In the genomic region with DNA sequence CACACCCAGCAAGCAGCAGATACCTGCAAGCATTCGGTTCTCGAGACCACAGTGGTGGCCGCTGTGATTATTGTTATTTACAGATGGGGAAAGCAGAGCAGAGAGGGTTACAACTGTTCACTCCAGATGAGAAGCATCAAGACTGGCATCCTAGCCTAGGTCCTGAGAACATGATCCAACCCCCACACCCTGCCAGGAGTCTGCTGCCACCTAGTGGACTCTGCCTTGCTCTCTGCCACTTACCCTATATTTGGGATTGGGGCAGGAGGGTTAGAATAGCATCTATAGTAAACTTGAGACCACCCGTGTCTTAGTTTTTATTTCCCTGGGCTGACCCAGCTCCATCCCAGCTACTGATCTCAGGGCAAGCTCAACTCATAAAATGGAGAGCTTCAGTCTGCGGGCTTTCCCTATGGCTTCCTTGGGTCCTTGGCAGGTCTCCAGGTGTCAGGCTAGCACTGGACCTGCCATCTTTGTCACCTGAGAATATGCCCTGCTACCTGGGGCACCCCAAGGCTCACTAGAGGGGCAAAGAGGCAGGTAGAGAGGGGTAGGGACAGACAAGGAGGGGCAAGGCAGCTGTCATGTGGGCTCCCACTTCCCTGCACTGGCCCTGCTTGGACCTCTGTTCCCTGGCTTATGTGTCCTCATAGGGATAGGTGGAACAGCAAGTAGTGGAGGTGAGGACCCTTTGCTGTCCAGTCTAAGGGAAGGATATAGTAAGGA, we compare ENCODE assay signal across 10 mouse cellular contexts. TPM values are rescaled to one million over a fixed set of nuclear protein-coding genes. Genes with fewer than 3 reads are reported as not detected.
DNase-seq lines count a peak whose midpoint lies in the region; ATAC-seq and TF ChIP-seq lines count a peak whose summit lies in the region.
"Had no signal": no experiment of that assay in that cellular context is flagged by ENCODE, and none has a peak within 500 bp of the region (broad histone marks: within the 10 kb centered on the region; RNA-seq: fewer than 3 reads in every experiment).

No protein-coding gene starts in this region.

- DNase-seq in left cerebral cortex, adult 18-20 months (ENCODE audit: low spot score in 2 of 2) = peak; percentile 48 to 75
- DNase-seq in left cerebral cortex, adult 8-10 months (ENCODE audit: low spot score in 2 of 2) = no peak
- DNase-seq in G1E (ENCODE audit: low spot score) = peak; percentile 20
- DNase-seq in limb, embryonic 11.5 days (ENCODE audit: low spot score) = peak; percentile 77
- DNase-seq in right cerebral cortex, postnatal 14 days = peak; percentile 57

- no peaks in the 10 kb centered on the region for H3K9me3 ChIP-seq in G1E (replicated peaks)
- H3K9me3 ChIP-seq in limb, embryonic 11.5 days (ENCODE audit: control insufficient read depth, low read length) = no peaks in the 10 kb centered on the region
- H3K9me3 ChIP-seq: heart, embryonic 15.5 days had no signal

- no peak for ATAC-seq in G1E (ENCODE audit: extremely low read depth, insufficient number of reproducible peaks, low FRiP score, poor library complexity, severe bottlenecking)
- ATAC-seq in limb, embryonic 11.5 days (ENCODE audit: insufficient number of reproducible peaks, low FRiP score, low TSS enrichment, low read depth) = no peak
- ATAC-seq in activated CD4-positive, CD25-positive, alpha-beta regulatory T cell, adult 4 months = no peak

- no peak overlapping the region for H3K9ac ChIP-seq in limb, embryonic 11.5 days (ENCODE audit: low read length)
- H3K9ac ChIP-seq: heart, embryonic 15.5 days had no signal

- peaks cover 45% of the 10 kb centered on the region for H3K27me3 ChIP-seq in G1E (ENCODE audit: insufficient read depth, low read length)
- peaks cover 6% of the 10 kb centered on the region; the same call in 1 of the 2 replicates for H3K27me3 ChIP-seq in limb, embryonic 11.5 days (ENCODE audit: control insufficient read depth, insufficient read depth, low read length)

- no peak overlapping the region for H3K27ac ChIP-seq in bone marrow, adult 2 months (ENCODE audit: control insufficient read depth, insufficient read depth, low read depth, low read length, poor library complexity)
- no peak overlapping the region for H3K27ac ChIP-seq in embryonic fibroblast, embryonic 13.5 days (ENCODE audit: insufficient read depth, low read length)
- H3K27ac ChIP-seq in limb, embryonic 11.5 days (replicated peaks; ENCODE audit: low read depth, low read length) = no peak overlapping the region
- H3K27ac ChIP-seq: heart, embryonic 15.5 days had no signal

- no peak for TF ChIP-seq POLR2A in bone marrow, adult 2 months (IDR thresholded peaks at IDR 0.05; ENCODE audit: borderline replicate concordance, control insufficient read depth, low read depth, low read length)
- TF ChIP-seq POLR2A in embryonic fibroblast, embryonic 13.5 days (IDR thresholded peaks at IDR 0.05; ENCODE audit: low read depth, low read length) = no peak

- H3K4me2 ChIP-seq in limb, embryonic 11.5 days (ENCODE audit: low read depth, severe bottlenecking) = no peak overlapping the region
- H3K4me2 ChIP-seq: heart, embryonic 15.5 days had no signal

- peaks cover 5% of the 10 kb centered on the region; the same call in 1 of the 2 replicates for H3K4me1 ChIP-seq in G1E (ENCODE audit: insufficient read depth, low read depth, low read length)
- H3K4me1 ChIP-seq in bone marrow, adult 2 months (ENCODE audit: control insufficient read depth, insufficient read depth, low read length) = no peaks in the 10 kb centered on the region
- H3K4me1 ChIP-seq in embryonic fibroblast, embryonic 13.5 days (ENCODE audit: control insufficient read depth, insufficient read depth, low read length) = no peaks in the 10 kb centered on the region
- no peaks in the 10 kb centered on the region for H3K4me1 ChIP-seq in limb, embryonic 11.5 days (ENCODE audit: control insufficient read depth, insufficient read depth, low read length)

- 54% methylated on average over 5 of the region's 5 CpGs for WGBS in bone marrow, adult 2 months
- WGBS in limb, embryonic 11.5 days = 48% methylated on average over 5 of the region's 5 CpGs

- no peaks in the 10 kb centered on the region for H3K36me3 ChIP-seq in G1E (replicated peaks)
- H3K36me3 ChIP-seq in limb, embryonic 11.5 days (ENCODE audit: control insufficient read depth, insufficient read depth, low read length) = no peaks in the 10 kb centered on the region
- H3K36me3 ChIP-seq: heart, embryonic 15.5 days had no signal

- TF ChIP-seq CTCF in G1E (IDR thresholded peaks at IDR 0.05; ENCODE audit: low read depth, low read length) = peak; percentile 60; the same call in 1 of the 2 replicates
- peak; percentile 92 for TF ChIP-seq CTCF in bone marrow, adult 2 months (IDR thresholded peaks at IDR 0.05; ENCODE audit: control insufficient read depth, insufficient read depth, low read length)
- peak; percentile 90 for TF ChIP-seq CTCF in embryonic fibroblast, embryonic 13.5 days (IDR thresholded peaks at IDR 0.05; ENCODE audit: borderline replicate concordance, insufficient read depth, low read length)

- no peak overlapping the region for H3K4me3 ChIP-seq in G1E (ENCODE audit: low read depth, low read length)
- no peak overlapping the region for H3K4me3 ChIP-seq in bone marrow, adult 2 months (replicated peaks; ENCODE audit: control insufficient read depth, low read depth, low read length)
- H3K4me3 ChIP-seq in embryonic fibroblast, embryonic 13.5 days (ENCODE audit: insufficient read depth, low read length) = no peak overlapping the region
- H3K4me3 ChIP-seq in limb, embryonic 11.5 days (ENCODE audit: low read depth, low read length) = no peak overlapping the region
- H3K4me3 ChIP-seq: heart, embryonic 15.5 days had no signal

RNA-seq across cellular contexts. Expression of a gene that starts 2.6 kb away (rescaled TPM):
- total RNA-seq in left cerebral cortex, adult 18-20 months (2021) = 10 to 100 TPM; 34.1 to 36.6 TPM
- total RNA-seq in left cerebral cortex, adult 8-10 months (2022) = 10 to 100 TPM; 32.1 to 43.1 (median 38.2) TPM
- total RNA-seq in G1E (2014; fragmentation: Nextera tagmentation) (not detected in 2 replicates), G1E (2017) (0.12 and 0.60 TPM in 2 replicates)
- polyA plus RNA-seq in G1E (2012) = 0.01 TPM in 1 of 2 replicates, not detected in the other
- 3.4 and 6.7 TPM in 2 replicates for polyA plus RNA-seq in bone marrow, adult 2 months (2011; ENCODE audit: insufficient read depth, insufficient read length, low replicate concordance, missing spikeins)
- polyA plus RNA-seq in embryonic fibroblast, embryonic 13.5 days (2011; ENCODE audit: insufficient read length, low read depth, missing spikeins) = 54.2 and 70.5 TPM in 2 replicates
- polyA plus RNA-seq in limb, embryonic 11.5 days (2014; fragmentation: Nextera tagmentation; extraction: Ambion mirVana) = 17.2 and 17.9 TPM in 2 replicates
- 10 to 100 TPM; 18.3 to 29.2 TPM for polyA plus RNA-seq in activated CD4-positive, CD25-positive, alpha-beta regulatory T cell, adult 4 months (2017; shearing (Covaris generic))

RNA-seq across cellular contexts. Expression of a gene that starts 12.6 kb away (rescaled TPM):
- total RNA-seq in left cerebral cortex, adult 18-20 months (2021) = not detected
- not detected for total RNA-seq in left cerebral cortex, adult 8-10 months (2022)
- not detected in 2 replicates for total RNA-seq in G1E (2014; fragmentation: Nextera tagmentation)
- 0.06 and 0.16 TPM in 2 replicates for total RNA-seq in G1E (2017)
- polyA plus RNA-seq in G1E (2012) = not detected in 2 replicates
- polyA plus RNA-seq in bone marrow, adult 2 months (2011; ENCODE audit: insufficient read depth, insufficient read length, low replicate concordance, missing spikeins) = not detected in 2 replicates
- polyA plus RNA-seq in embryonic fibroblast, embryonic 13.5 days (2011; ENCODE audit: insufficient read length, low read depth, missing spikeins) = not detected in 2 replicates
- not detected in 2 replicates for polyA plus RNA-seq in limb, embryonic 11.5 days (2014; fragmentation: Nextera tagmentation; extraction: Ambion mirVana)
- not detected for polyA plus RNA-seq in activated CD4-positive, CD25-positive, alpha-beta regulatory T cell, adult 4 months (2017; shearing (Covaris generic))
- polyA plus RNA-seq: heart, embryonic 15.5 days; neural tube, embryonic 14.5 days had no signal

RNA-seq across cellular contexts. Expression of a gene that starts 30.1 kb away (rescaled TPM):
- 1 to 10 TPM; 6.4 to 7.2 TPM for total RNA-seq in left cerebral cortex, adult 18-20 months (2021)
- total RNA-seq in left cerebral cortex, adult 8-10 months (2022) = 1 to 10 TPM; 7.0 to 8.4 (median 7.8) TPM
- total RNA-seq in G1E (2014; fragmentation: Nextera tagmentation) (not detected in 2 replicates), G1E (2017) (under 0.01 TPM in 1 of 2 replicates, not detected in the other)
- polyA plus RNA-seq in G1E (2012) = not detected in 2 replicates
- polyA plus RNA-seq in bone marrow, adult 2 months (2011; ENCODE audit: insufficient read depth, insufficient read length, low replicate concordance, missing spikeins) = 0.52 TPM in 1 of 2 replicates, not detected in the other
- 2.3 and 2.5 TPM in 2 replicates for polyA plus RNA-seq in embryonic fibroblast, embryonic 13.5 days (2011; ENCODE audit: insufficient read length, low read depth, missing spikeins)
- polyA plus RNA-seq in limb, embryonic 11.5 days (2014; fragmentation: Nextera tagmentation; extraction: Ambion mirVana) = 2.0 and 2.2 TPM in 2 replicates
- 1 to 10 TPM; 4.8 to 4.9 TPM for polyA plus RNA-seq in activated CD4-positive, CD25-positive, alpha-beta regulatory T cell, adult 4 months (2017; shearing (Covaris generic))

Comparison
In these comparisons a context has a peak if more than half of its experiments do, and no peak if none do; other contexts are left out.
1. DNase-seq: peak in left cerebral cortex, adult 18-20 months (2 of 2), G1E (single experiment), limb, embryonic 11.5 days (single experiment) and right cerebral cortex, postnatal 14 days (single experiment); none in left cerebral cortex, adult 8-10 months (0 of 2).
2. Peak in every context shown above with its lines, with median percentiles within 50 percentile points of each other: CTCF ChIP-seq.